Mouse (Mus musculus) liver, postnatal 0 days (tissue): ENCODE data around the gene Mfsd12.

Experiments
- CTCF ChIP-seq: sonication (generic); IDR thresholded peaks from 2 replicates; pipeline ENCODE4 v1.5.1; 2016; ENCODE audit warnings: antibody characterized with exemption, low read depth
- EP300 ChIP-seq: IDR thresholded peaks from 2 replicates; pipeline ENCODE4 v1.6.1; 2016; ENCODE audit warnings: antibody characterized with exemption, low read depth, mild to moderate bottlenecking

- TF ChIP-seq EP300 = no peak
- no peak for TF ChIP-seq CTCF
Measured at GRCm38 (mm10) chr10:81396749-81397148, 39.5 kb downstream of the Mfsd12 start.
